Mouse (Mus musculus) lung, postnatal 14 days (tissue): ENCODE measurements around the gene Zglp1.
A peak's percentile ranks its signal among the peaks of the same experiment; 100 is the strongest.

Source experiments
- DNase-seq: peaks from one replicate; pipeline ENCODE4 v3.0.0; 2021

Gene Zglp1

GRCm38 (mm10) chr9:21025258-21025810 is 41.6 kb downstream of the Zglp1 start:
- DNase-seq: peak; percentile 60

- DNase-seq: no peak
Measured at GRCm38 (mm10) chr9:21022726-21023125, 44.2 kb downstream of the Zglp1 start.

- DNase-seq: no peak
Measured at GRCm38 (mm10) chr9:21022288-21022687, 44.6 kb downstream of the Zglp1 start.

GRCm38 (mm10) chr9:21021363-21021762 is 45.5 kb downstream of the Zglp1 start:
- no peak for DNase-seq

GRCm38 (mm10) chr9:21018600-21018999 is 48.3 kb downstream of the Zglp1 start:
- DNase-seq: no peak

- DNase-seq: no peak
Measured at GRCm38 (mm10) chr9:21017177-21017575, 49.7 kb downstream of the Zglp1 start.

- no peak for DNase-seq
Measured at GRCm38 (mm10) chr9:21016331-21017176, 50.3 kb downstream of the Zglp1 start.

GRCm38 (mm10) chr9:21015571-21016130 is 51.2 kb downstream of the Zglp1 start, which contains the start of gene Icam1:
Gene Icam1, plus strand, starts transcription at chr9:21015985.
- peak; percentile 86 for DNase-seq

- peak; percentile 73 for DNase-seq
Measured at GRCm38 (mm10) chr9:21014691-21015570, 52.0 kb downstream of the Zglp1 start.
